Mouse (Mus musculus): ENCODE data around the gene Crk.

Gene Crk

GRCm38 (mm10) chr11:75678747-75679438, at the start of gene Crk:
Gene Crk (plus strand): TSS chr11:75679259.
- peak; percentile 98 for DNase-seq

DNA sequence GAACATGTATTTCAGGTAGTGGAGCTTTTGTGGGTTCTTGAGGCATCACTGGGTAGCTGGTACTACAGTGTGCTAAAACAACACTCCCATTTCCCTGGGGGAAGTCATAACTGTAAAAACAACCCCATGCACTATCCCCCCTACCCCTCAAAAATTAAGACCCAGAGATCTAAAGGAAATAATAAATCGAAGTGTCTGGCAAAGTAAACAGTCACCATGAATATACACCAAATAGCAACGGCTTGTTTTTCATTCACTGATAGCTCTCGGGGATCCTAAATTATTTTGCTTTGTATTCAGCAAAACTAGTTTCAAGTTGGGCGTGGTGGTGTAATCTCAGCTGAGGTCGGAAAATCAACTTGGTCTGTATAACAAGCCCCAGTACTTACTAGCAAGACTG, 49.0 kb upstream of the Crk start:
- no peak for DNase-seq

- peak; percentile 98 for DNase-seq
These were observed 48.3 kb upstream of the Crk start, which contains the start of gene Inpp5k for GRCm38 (mm10) chr11:75630645-75631229. Gene Inpp5k (plus strand): TSS chr11:75630988.

DNA sequence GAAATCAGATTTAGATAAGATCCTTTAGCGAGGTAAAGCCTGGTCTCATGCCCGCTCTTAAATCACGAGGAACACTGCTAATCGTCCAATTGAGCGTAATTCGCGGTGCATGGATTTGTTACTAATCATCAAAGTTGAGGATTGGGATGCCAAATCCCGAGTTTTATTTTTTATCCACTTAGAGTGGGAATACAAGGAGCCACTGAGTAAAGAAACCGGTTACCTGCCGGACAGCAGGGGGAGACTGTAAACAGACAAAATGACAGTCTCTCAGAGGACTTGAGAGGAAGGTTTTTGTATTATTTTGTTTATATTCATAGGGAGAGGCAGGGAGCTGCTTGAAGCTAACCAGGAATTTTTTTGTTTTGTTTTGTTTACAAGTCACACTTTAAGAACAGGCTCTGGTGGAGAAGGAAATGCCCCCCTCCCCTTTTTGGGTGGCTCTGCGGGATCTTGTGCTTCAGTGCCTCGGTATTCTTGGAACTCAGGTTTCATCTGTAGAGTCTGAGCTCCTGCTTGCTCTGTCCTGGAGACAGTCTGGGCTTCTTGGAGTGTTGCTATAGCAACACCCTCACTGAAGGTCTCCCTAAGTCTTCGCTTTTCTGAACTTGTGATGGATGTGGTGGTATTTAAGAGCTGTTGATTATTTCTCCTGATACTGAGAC, 47.4 kb upstream of the Crk start:
- DNase-seq, result peak; percentile 66

- no peak for DNase-seq
These were observed 46.1 kb upstream of the Crk start for GRCm38 (mm10) chr11:75632921-75633320.

DNA sequence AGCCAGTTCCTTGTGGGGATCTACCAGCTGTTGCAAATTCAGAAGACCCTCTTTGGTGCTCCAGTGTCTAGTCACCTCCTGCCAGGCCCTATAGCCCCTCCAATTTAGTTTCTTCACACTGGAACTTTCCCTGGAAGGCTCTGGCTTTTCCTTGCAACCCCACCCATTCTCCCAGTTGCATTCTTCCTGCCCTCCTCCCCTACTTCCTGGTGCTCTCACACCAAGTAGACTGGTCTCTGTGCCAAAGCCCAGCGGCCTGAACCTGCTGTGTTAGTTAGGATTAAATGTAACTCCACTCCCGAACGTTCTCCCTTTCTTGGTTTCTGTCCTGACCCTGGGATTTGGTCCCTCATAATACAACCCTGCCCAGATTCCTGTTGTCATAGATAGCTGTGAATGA, 44.3 kb upstream of the Crk start:
- peak; percentile 28 for DNase-seq

DNA sequence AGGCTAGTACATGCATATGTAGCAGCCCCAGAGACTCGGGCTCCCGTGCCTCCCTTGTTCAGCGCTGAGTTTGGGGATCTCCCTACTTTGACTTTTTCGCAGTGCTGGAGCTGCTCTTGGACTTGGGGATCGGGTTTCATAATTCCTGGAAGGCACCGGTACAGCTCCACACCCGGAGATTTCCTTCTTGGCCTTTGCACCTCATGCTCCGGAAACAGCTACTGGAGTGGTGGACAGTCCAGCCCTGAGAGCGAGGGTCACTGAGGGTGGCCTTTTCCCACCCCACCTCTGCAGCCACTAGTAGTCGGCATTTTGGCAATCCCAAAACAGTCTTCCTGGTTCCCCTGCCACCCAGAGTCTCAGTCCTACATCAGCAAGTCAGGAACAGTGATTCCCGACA, 43.7 kb upstream of the Crk start:
- DNase-seq, result peak; percentile 79

- DNase-seq, result no peak
These were observed 35.7 kb upstream of the Crk start for GRCm38 (mm10) chr11:75643323-75643722.

DNA sequence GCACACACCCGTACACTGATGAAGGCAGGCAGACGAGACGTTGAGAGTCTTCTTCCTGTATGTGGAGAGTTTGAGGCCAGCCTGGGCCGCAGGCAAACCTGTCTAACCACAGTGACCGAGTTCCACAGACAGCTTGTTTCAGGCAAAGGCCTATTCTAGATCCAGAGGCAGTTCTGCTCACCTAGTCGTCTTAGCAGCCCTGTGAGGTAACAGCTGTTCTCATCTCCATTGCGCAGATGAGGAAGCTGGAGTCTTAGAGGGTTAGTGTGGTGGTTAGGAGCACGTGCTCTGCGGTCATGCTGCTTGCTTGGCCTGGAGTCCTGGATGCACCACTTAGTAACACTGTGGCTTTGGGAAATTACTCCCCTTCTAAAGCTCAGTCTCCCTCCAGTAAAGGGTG, 34.4 kb upstream of the Crk start:
- no peak for DNase-seq

- DNase-seq, result peak; percentile 36
These were observed 31.3 kb upstream of the Crk start for GRCm38 (mm10) chr11:75647681-75648211.

DNA sequence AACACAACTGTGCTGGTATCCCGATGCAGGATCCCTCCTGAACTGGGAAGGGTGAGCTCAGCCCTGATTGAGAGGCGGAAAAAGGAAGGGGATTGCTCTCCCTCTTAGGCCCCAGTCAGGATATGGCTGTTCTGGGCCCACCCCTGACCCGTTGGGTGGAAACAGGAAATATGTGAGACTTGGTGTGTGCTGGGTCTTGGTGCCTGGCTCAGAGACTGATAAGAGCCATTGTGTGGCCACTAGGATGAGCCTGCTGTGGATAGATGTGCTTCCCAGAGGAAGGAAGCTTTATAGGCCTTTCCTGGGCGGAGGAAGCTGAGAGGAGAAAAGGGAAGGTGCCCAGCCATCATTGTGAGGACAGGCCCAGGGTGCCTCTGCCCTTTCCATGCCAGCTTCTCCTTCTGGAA, 29.9 kb upstream of the Crk start:
- DNase-seq, result peak; percentile 71

DNA sequence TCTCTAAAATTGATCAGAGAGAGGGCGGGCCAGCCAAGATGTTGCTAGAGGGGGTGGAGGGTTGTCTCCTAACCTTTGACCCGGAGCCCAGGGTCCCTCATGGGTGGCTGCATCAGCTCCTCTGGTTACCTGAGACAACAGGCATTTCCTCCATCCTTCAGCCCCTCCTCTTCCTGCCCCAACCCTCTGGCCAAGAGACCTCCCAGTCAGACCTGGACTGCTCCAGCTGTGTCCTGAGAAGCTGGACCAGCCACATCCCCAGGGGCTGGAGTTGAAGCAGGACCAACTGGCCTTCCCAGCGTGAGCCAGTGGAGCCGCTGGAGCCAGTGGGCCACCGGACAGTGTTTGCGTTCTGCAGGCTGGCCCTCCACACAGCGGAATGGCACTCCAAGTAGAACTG, 28.7 kb upstream of the Crk start, which contains the start of gene Myo1c:
Gene Myo1c, plus strand, starts transcription at position 194 of the 400 bp plus-strand sequence.
- peak; percentile 69 for DNase-seq

DNA sequence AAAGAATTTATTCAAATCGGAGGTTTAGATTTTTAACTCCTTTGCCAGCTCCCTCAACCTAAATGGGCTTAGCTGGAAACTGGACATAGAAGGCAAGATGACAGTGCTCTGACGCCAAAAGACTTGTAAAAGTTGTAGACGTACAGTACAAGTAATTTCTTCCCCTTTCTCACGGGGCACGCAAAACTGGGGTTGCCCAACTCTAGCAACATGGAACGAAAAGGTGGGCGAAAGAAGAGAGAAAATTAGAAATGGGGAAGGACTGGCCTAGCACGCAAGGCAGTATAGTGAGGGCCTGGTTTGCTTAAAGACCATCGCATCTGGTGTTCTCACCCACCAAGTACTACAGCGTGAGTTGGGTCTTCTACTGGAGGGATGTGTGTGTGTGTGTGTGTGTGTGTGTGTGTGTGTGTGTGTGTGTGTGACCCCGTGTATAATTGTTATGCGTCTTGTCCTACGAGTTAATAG, 28.1 kb upstream of the Crk start:
- no peak for DNase-seq

DNA sequence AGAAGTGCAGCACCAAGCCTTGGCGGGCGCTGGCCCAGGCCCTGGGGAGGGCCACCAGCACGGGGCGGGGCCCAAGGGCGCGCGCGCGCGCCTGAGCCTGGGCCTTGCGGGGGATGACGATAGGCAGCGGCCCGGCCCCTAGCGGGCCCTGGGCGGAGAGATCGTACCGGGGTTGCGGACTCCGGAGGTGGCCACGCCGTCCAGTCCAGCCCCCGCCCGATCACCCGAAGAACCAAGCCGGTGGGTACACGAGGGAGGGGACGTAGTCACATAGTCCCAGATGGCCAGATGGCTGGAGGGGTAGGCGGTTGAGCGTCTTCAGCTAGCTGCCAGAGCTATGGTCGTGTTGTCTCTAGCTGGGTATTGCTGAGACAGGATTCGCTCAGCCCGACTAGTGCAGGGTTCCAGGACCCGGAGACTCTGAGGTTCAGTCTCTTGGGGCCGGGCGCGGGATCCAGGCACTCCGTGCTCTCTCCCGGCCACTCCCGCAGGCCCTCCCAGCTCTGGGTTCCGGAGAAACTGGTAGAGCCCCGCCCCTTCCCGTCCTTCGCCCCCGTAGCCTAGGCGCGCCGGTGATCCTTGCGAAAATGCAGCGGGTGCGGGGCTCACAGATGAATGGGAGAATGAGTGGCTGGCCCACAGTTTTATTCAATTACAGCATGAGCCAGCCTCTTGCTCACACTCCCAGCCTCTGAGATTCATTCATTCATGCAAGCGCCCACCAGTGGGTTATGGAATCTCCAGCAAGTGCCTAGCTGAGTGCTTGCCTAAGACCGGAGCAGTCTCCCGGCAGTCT, 27.4 kb upstream of the Crk start:
- DNase-seq, result peak; percentile 91

DNA sequence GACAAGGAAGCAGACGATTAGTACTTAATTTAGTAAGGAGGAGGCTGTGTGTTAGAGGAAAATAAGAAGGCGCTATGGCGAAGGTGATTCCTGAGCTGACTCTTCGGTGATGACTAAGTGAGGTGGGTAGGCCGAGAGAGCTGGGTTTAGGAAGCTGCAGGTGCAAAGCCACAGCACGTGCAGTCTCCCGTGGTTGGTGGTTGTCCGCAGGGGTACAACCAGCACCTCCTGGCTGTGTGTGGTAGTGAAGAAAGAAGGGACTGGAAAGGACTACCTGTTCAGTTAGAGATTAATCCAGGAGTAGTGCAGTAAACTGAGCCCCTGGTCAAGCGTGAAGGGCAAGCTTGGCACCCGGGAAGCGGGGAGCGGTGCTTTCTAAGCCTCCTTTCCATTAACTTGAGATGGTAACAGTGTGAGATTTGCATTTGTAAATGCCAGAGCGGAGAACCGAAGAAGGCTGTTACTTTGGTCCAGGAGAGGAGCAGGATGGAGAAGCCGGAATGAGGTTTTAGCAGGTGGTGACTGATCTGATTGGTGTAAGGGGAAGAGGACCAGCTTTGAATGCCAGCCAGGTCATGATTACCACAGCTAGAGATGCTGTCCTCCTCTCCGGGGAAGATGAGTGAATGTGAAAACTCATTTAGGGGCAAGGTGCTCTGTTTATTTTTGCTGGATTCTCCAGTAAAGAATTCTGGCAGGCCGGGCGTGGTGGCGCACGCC, 26.7 kb upstream of the Crk start:
- peak; percentile 86 for DNase-seq

- DNase-seq, result peak; percentile 69
These were observed 25.9 kb upstream of the Crk start for GRCm38 (mm10) chr11:75652942-75653684.

DNA sequence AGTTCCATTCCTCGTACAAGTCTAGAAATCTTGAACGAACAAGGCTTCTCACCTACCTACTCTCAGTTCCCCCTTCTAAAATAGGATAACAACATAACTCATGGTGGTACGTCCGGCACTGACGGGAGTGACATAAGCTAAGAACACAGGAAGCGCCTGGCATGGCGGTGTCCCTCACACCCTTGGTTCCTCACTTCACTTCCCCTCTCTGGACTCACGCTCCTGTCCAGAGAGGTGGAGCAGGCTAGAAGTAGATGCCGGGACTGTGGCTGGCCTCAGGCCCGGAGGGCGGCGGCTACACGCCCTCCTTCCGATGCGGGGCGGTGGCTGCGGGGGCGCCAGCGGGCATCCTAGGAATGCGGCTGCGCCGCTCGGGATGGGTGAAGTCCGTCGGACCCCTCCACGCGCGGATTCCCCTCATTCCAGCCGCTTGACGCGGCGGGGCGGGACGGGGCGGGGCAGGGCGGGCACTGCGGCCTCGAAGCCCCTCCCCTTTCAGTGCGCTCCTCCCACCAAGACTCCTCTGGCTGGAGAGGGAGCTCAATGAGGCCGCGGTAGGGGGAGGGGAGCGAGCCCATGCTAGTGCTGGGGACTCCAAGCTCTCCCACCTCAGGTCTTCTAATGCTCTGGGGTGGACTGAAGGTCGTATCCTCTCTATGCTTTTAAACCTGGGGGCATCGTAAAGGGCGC, 25.1 kb upstream of the Crk start:
- DNase-seq, result peak; percentile 95

GRCm38 (mm10) chr11:75654471-75655390, 24.3 kb upstream of the Crk start:
- peak; percentile 26 for DNase-seq
